Mouse (Mus musculus) liver, embryonic 12.5 days (tissue): ENCODE results near the gene Tmem50b. TPM values are rescaled to one million over a fixed set of nuclear protein-coding genes. Genes with fewer than 3 reads are reported as not detected.
"Not testable (repeated sequence)": the region's sequence is repeated elsewhere in the genome, so short reads cannot be mapped to it uniquely, and the experiment has no call there.

Experiments used
- ATAC-seq: fragments of 200-750 bp; cut with Nextera tagmentation; 2 replicates; pipeline ENCODE4 v1.8.0; 2017; ENCODE audit warnings: moderate number of reproducible peaks, mild to moderate bottlenecking, moderate library complexity
- H3K27ac ChIP-seq: fragments of 300-500 bp; sonication (generic); 2 replicates; pipeline ENCODE4 v1.5.1; 2016; ENCODE audit warnings: mild to moderate bottlenecking
- H3K27me3 ChIP-seq: fragments of 300-500 bp; sonication (generic); replicated peaks from 2 replicates; pipeline ENCODE4 v1.6.1; 2016; ENCODE audit warnings: mild to moderate bottlenecking, moderate library complexity
- H3K36me3 ChIP-seq: fragments of 300-500 bp; sonication (generic); 2 replicates; pipeline ENCODE4 v1.6.1; 2016; ENCODE audit warnings: mild to moderate bottlenecking, moderate library complexity
- H3K4me1 ChIP-seq: fragments of 300-500 bp; sonication (generic); 2 replicates; pipeline ENCODE4 v1.6.1; 2016
- H3K4me2 ChIP-seq: fragments of 300-500 bp; sonication (generic); 2 replicates; pipeline ENCODE4 v1.6.1; 2016; ENCODE audit warnings: mild to moderate bottlenecking, moderate library complexity
- H3K4me3 ChIP-seq: fragments of 300-500 bp; sonication (generic); 2 replicates; pipeline ENCODE4 v1.5.1; 2016; ENCODE audit warnings: mild to moderate bottlenecking, moderate library complexity
- H3K9ac ChIP-seq: fragments of 300-500 bp; sonication (generic); 2 replicates; pipeline ENCODE4 v1.6.1; 2016; ENCODE audit warnings: mild to moderate bottlenecking, moderate library complexity
- H3K9me3 ChIP-seq: fragments of 300-500 bp; sonication (generic); replicated peaks from 2 replicates; pipeline ENCODE4 v1.6.1; 2016; ENCODE audit warnings: mild to moderate bottlenecking, moderate library complexity
- WGBS: fragments of 180-500 bp; shearing (Covaris S2); methylation state at CpG from one replicate; pipeline ENCODE4 v1.1.7; 2016; ENCODE audit not compliant: insufficient replicate concordance; 5-methylcytosine and 5-hydroxymethylcytosine counted together
- microRNA-seq: library from miRNA; unstranded; fragments of <30 nt; microRNA quantifications from one replicate; pipeline ENCODE4, GENCODE M21; 2017
- polyA plus RNA-seq: library from polyadenylated mRNA; unstranded; fragments of >200 nt; fragmentation: Nextera tagmentation; extraction: Ambion mirVana; gene quantifications from 2 replicates; pipeline ENCODE4 v1.2.1, GENCODE M21; 2016

Tmem50b gene
- polyA plus RNA-seq, 1 experiment from 2014 or later = 6.8 TPM

DNA sequence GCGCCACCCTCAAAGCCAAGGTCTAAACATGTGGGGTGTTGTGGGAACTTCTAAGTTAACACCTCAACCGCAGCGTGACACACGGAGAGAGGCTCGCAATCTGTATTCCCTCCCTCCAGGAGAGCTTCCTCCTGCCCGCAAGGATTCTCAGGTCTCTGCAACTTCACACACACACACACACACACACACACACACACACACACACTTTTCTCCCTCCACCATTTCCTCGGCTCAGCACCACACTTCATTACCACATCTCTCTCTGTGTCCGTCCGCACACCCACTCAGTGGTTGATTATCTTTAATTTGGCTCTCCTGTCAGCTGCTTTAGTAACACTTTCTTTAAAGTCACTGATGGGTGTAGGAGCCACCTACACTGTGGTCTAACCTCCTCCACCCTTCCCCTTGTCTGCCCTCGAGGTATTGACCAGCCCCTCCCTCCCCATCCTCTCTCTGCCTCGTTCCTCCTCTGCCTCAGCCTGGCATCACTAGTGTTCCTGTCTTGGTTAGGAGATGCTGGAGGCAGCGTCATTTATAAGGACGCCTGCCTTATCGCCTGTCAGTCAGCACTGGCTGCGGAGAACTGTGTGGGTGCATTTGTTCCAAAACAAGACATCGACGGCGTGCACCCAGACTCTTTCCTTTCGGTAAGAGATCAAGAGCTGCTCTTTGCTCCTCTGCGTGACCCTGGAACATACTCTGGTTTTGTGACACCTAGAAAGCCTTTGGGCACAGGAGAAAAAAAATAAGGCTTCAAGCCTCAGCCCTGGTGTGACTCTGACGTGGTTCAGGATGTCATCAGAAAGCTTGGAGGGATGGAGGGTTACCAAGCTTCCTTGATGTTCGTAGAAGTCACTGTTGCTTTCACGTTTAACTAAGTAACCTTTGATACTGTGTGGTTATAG, 64.3 kb downstream of the Tmem50b start:
- ATAC-seq = no peak
- H3K27ac ChIP-seq = no peak overlapping the region
- no peak overlapping the region for H3K9ac ChIP-seq
- H3K9me3 ChIP-seq = no peaks in the 10 kb centered on the region
- H3K36me3 ChIP-seq = no peaks in the 10 kb centered on the region
- peaks cover 20% of the 10 kb centered on the region for H3K27me3 ChIP-seq
- WGBS = 35% methylated on average over 23 of the region's 23 CpGs
- H3K4me3 ChIP-seq = no peak overlapping the region
- peaks cover 52% of the 10 kb centered on the region for H3K4me1 ChIP-seq
- H3K4me2 ChIP-seq = peak overlapping the region; percentile 21

DNA sequence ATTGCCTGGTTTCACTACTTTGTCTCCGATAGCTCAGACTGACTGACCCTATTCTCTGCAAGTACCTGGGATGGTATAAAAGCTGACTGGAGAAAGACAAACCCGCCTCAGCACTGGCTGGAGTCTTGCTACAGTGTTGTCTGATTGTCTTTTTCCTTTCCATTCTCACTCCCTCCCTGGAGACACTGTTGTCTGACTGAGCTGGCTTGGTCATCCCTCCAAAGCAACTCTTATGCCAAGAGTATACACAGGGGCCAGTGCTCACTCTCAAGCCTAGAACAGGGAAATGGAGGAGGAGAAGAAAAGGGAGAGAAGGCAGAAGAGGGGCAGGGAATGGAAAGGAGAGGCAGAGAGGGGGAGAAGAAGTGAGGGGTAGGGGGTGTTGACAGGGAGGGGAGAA, 65.2 kb downstream of the Tmem50b start:
- no peak for ATAC-seq
- Histone ChIP-seq H3K27me3 (peaks cover 20% of the 10 kb centered on the region), H3K9me3 (no peaks in the 10 kb centered on the region), H3K27ac (no peak overlapping the region), H3K36me3 (no peaks in the 10 kb centered on the region), H3K9ac (no peak overlapping the region), H3K4me2 (no peak overlapping the region), H3K4me1 (peaks cover 48% of the 10 kb centered on the region), H3K4me3 (no peak overlapping the region)
- 53% methylated on average over 2 of the region's 2 CpGs for WGBS

GRCm38 (mm10) chr16:91531856-91532255, 65.7 kb downstream of the Tmem50b start:
- H3K27ac ChIP-seq = no peak overlapping the region
- H3K27me3 ChIP-seq = peaks cover 20% of the 10 kb centered on the region
- peaks cover 48% of the 10 kb centered on the region for H3K4me1 ChIP-seq
- WGBS = 71% methylated on average over 6 of the region's 6 CpGs
- no peak overlapping the region for H3K4me3 ChIP-seq
- no peak for ATAC-seq
- H3K4me2 ChIP-seq = no peak overlapping the region
- H3K9me3 ChIP-seq = no peaks in the 10 kb centered on the region
- H3K9ac ChIP-seq = no peak overlapping the region
- no peaks in the 10 kb centered on the region for H3K36me3 ChIP-seq

GRCm38 (mm10) chr16:91530830-91531229, 66.8 kb downstream of the Tmem50b start:
- H3K9ac ChIP-seq, ATAC-seq, H3K9me3 ChIP-seq, H3K4me3 ChIP-seq, H3K36me3 ChIP-seq, H3K4me2 ChIP-seq, H3K27ac ChIP-seq: not testable (repeated sequence)
- WGBS = 71% methylated on average over 4 of the region's 4 CpGs
- Histone ChIP-seq H3K4me1 (peaks cover 41% of the 10 kb centered on the region), H3K27me3 (peaks cover 20% of the 10 kb centered on the region)

DNA sequence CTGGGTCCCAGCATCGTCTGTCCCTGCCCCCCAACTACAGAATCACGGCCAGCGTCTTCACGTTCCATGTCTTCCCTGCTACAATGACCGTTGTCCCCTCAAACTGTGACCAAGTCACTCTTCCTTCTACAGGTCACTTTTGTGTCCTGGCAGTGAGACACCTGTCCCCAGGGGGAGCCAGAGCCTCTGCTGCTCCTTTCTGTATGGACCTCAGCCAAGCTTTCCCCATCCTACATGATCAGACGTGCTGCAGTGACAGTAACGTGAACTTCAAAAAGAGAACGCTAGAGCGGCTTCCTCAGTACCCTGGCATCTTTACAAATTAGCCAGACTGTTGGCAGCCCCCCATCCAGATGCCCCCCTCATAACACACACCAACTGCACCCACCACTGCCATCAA, 69.0 kb downstream of the Tmem50b start:
- 79% methylated on average over 9 of the region's 9 CpGs for WGBS
- Histone ChIP-seq H3K9me3 (0 out of 2 replicates have a peak, but pooled peaks cover 3% of the 10 kb centered on the region), H3K4me1 (peaks cover 32% of the 10 kb centered on the region)

GRCm38 (mm10) chr16:91527500-91527899, 70.1 kb downstream of the Tmem50b start:
- 0 out of 2 replicates have a peak overlapping the region, but pooled peaks have one; percentile 17 for H3K27ac ChIP-seq
- no peak overlapping the region for H3K4me3 ChIP-seq
- H3K4me1 ChIP-seq = peaks cover 26% of the 10 kb centered on the region
- ATAC-seq = peak; percentile 63
- H3K9me3 ChIP-seq = 0 out of 2 replicates have a peak, but pooled peaks cover 3% of the 10 kb centered on the region
- no peaks in the 10 kb centered on the region for H3K36me3 ChIP-seq
- H3K27me3 ChIP-seq = peaks cover 30% of the 10 kb centered on the region
- 40% methylated on average over 5 of the region's 5 CpGs for WGBS
- H3K9ac ChIP-seq = 0 out of 2 replicates have a peak overlapping the region, but pooled peaks have one; percentile 18
- H3K4me2 ChIP-seq = peak overlapping the region; percentile 29

More for the DNA sequence above, 69.0 kb downstream of the Tmem50b start:
- Histone ChIP-seq H3K27me3 (peaks cover 22% of the 10 kb centered on the region), H3K36me3 (no peaks in the 10 kb centered on the region), H3K9ac (no peak overlapping the region), H3K4me2 (no peak overlapping the region), H3K27ac (no peak overlapping the region), H3K4me3 (no peak overlapping the region)
- no peak for ATAC-seq

DNA sequence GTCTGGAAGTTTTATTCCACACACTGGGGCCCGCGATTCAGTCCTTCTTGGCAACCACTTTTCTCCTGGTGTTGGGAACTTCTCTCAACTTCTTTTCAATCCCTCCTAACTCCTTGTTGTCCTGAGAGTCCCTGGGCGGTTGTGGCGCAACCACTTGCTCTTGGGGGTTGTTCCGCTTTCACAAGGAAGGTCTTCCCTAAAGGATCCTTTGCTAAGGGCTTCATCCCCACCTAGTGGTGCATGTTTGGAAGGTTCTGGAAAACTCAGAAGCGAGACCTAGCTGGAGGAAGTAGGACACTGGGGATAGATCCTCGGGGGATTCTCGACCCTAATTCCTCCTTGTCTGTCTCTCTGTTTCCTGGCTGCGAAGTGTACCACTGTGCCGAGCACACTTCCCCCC, 70.5 kb downstream of the Tmem50b start:
- 0 out of 2 replicates have a peak overlapping the region, but pooled peaks have one; percentile 18 for H3K9ac ChIP-seq
- no peaks in the 10 kb centered on the region for H3K36me3 ChIP-seq
- 53% methylated on average over 10 of the region's 10 CpGs for WGBS
- H3K27me3 ChIP-seq = peaks cover 33% of the 10 kb centered on the region
- H3K9me3 ChIP-seq = 0 out of 2 replicates have a peak, but pooled peaks cover 3% of the 10 kb centered on the region
- H3K4me1 ChIP-seq = peaks cover 24% of the 10 kb centered on the region
- ATAC-seq = no peak
- no peak overlapping the region for H3K4me3 ChIP-seq
- 0 out of 2 replicates have a peak overlapping the region, but pooled peaks have one; percentile 17 for H3K27ac ChIP-seq
- H3K4me2 ChIP-seq = peak overlapping the region; percentile 29

DNA sequence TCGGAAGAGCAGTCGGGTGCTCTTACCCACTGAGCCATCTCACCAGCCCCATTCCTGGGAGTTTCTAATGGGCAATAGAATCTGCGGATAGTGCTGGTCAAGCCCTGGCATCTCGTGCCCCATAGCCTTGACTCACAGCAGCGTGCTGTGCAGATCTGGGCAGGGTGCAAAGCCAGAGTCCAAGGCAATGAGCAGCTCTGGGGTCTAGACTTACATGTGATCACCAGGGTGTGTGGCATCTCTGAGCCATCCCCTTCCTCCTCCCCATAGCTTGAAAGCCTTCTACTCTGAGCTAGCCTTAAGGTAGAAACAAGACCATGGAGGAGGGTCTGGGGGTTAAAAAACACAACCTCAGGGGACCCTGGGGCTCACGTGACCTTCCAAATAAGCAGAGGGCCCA, 71.3 kb downstream of the Tmem50b start:
- WGBS = 91% methylated on average over 6 of the region's 6 CpGs
- H3K4me2 ChIP-seq = no peak overlapping the region
- peaks cover 24% of the 10 kb centered on the region for H3K4me1 ChIP-seq
- H3K4me3 ChIP-seq = no peak overlapping the region
- H3K36me3 ChIP-seq = no peaks in the 10 kb centered on the region
- no peak overlapping the region for H3K27ac ChIP-seq
- no peak overlapping the region for H3K9ac ChIP-seq
- no peak for ATAC-seq
- H3K27me3 ChIP-seq = peaks cover 36% of the 10 kb centered on the region
- 0 out of 2 replicates have a peak, but pooled peaks cover 3% of the 10 kb centered on the region for H3K9me3 ChIP-seq

Small RNA genes within 50 kb of the gene (microRNA-seq; reads per million reads assigned to microRNA genes)
- not detected for gene Mir6367

Other genes starting within 250 kb of the Tmem50b start
- gene Ifnar2, start 225.0 kb downstream of the Tmem50b start, polyA plus RNA-seq = 63.5 and 65.7 TPM in 2 replicates
- not detected in 2 replicates for gene Gm21970, start 206.1 kb downstream of the Tmem50b start, polyA plus RNA-seq
- gene Il10rb, start 191.6 kb downstream of the Tmem50b start, polyA plus RNA-seq = 26.0 and 27.0 TPM in 2 replicates
- gene Ifnar1, start 112.6 kb downstream of the Tmem50b start, polyA plus RNA-seq = 24.5 and 27.8 TPM in 2 replicates
- 17.1 and 17.9 TPM in 2 replicates for gene Ifngr2, start 50.7 kb downstream of the Tmem50b start, polyA plus RNA-seq
- gene Dnajc28, start 21.2 kb upstream of the Tmem50b start, polyA plus RNA-seq = 1.8 and 2.8 TPM in 2 replicates
- 158 and 160 TPM in 2 replicates for gene Gart, start 49.2 kb upstream of the Tmem50b start, polyA plus RNA-seq
- gene Son, start 49.7 kb upstream of the Tmem50b start, polyA plus RNA-seq = 60.5 and 65.0 TPM in 2 replicates
- gene Donson, start 91.0 kb upstream of the Tmem50b start, polyA plus RNA-seq = 48.4 and 54.9 TPM in 2 replicates
- gene Cryzl1, start 131.2 kb upstream of the Tmem50b start, polyA plus RNA-seq = 40.3 and 40.9 TPM in 2 replicates
- gene Itsn1, start 131.5 kb upstream of the Tmem50b start, polyA plus RNA-seq = 47.5 and 52.3 TPM in 2 replicates